Mouse (Mus musculus) heart, embryonic 15.5 days (tissue): ENCODE measurements around the gene Slc22a20. TPM values are rescaled to one million over a fixed set of nuclear protein-coding genes. Genes with fewer than 3 reads are reported as not detected.
A peak's percentile ranks its signal among the peaks of the same experiment; 100 is the strongest.

ENCODE experiments used
- ATAC-seq: fragments of 200-750 bp; cut with Nextera tagmentation; replicated peaks from 2 replicates; pipeline ENCODE4 v1.8.0; 2017; ENCODE audit warnings: low read depth, moderate TSS enrichment; ENCODE audit not compliant: insufficient number of reproducible peaks, insufficient read depth, low FRiP score
- H3K27ac ChIP-seq: fragments of 300-500 bp; sonication (generic); 2 replicates; pipeline ENCODE4 v1.5.1; 2015; ENCODE audit warnings: mild to moderate bottlenecking, inconsistent platforms
- H3K27me3 ChIP-seq: fragments of 300-500 bp; sonication (generic); 2 replicates; pipeline ENCODE4 v1.6.1; 2015; ENCODE audit warnings: inconsistent platforms
- H3K36me3 ChIP-seq: fragments of 300-500 bp; sonication (generic); 2 replicates; pipeline ENCODE4 v1.6.1; 2015; ENCODE audit warnings: mild to moderate bottlenecking, inconsistent platforms
- H3K4me1 ChIP-seq: fragments of 300-500 bp; sonication (generic); replicated peaks from 2 replicates; pipeline ENCODE4 v1.6.1; 2015; ENCODE audit warnings: inconsistent platforms
- H3K4me2 ChIP-seq: fragments of 300-500 bp; sonication (generic); 2 replicates; pipeline ENCODE4 v1.6.1; 2015; ENCODE audit warnings: inconsistent platforms, mild to moderate bottlenecking, moderate library complexity
- H3K4me3 ChIP-seq: fragments of 300-500 bp; sonication (generic); 2 replicates; pipeline ENCODE4 v1.5.1; 2015; ENCODE audit warnings: mild to moderate bottlenecking, inconsistent platforms
- H3K9ac ChIP-seq: fragments of 300-500 bp; sonication (generic); 2 replicates; pipeline ENCODE4 v1.6.1; 2015; ENCODE audit warnings: mild to moderate bottlenecking, inconsistent platforms
- H3K9me3 ChIP-seq: fragments of 300-500 bp; sonication (generic); replicated peaks from 2 replicates; pipeline ENCODE4 v1.6.1; 2016; ENCODE audit warnings: inconsistent platforms
- WGBS: fragments of 180-500 bp; shearing (Covaris S2); methylation state at CpG from one replicate; pipeline ENCODE4 v1.1.7; 2015; ENCODE audit warnings: mixed read lengths; 5-methylcytosine and 5-hydroxymethylcytosine counted together
- polyA plus RNA-seq: library from polyadenylated mRNA; unstranded; fragments of >200 nt; fragmentation: Nextera tagmentation; extraction: Ambion mirVana; gene quantifications from 2 replicates; pipeline ENCODE4 v1.2.1, GENCODE M21; 2015

Slc22a20 gene
- polyA plus RNA-seq, 1 experiment from 2014 or later, result not detected

- Histone ChIP-seq H3K4me2 (peak overlapping the region; percentile 44), H3K9ac (0 out of 2 replicates have a peak overlapping the region, but pooled peaks have one; percentile 5), H3K27me3 (no peaks in the 10 kb centered on the region), H3K4me3 (peak overlapping the region; percentile 18), H3K4me1 (peaks cover 49% of the 10 kb centered on the region), H3K9me3 (no peaks in the 10 kb centered on the region), H3K27ac (peak overlapping the region; percentile 89), H3K36me3 (peaks cover 18% of the 10 kb centered on the region)
- WGBS, result 66% methylated on average over 16 of the region's 16 CpGs
- ATAC-seq, result no peak
These were observed 34.3 kb downstream of the Slc22a20 start for GRCm38 (mm10) chr19:5951631-5952030.

DNA sequence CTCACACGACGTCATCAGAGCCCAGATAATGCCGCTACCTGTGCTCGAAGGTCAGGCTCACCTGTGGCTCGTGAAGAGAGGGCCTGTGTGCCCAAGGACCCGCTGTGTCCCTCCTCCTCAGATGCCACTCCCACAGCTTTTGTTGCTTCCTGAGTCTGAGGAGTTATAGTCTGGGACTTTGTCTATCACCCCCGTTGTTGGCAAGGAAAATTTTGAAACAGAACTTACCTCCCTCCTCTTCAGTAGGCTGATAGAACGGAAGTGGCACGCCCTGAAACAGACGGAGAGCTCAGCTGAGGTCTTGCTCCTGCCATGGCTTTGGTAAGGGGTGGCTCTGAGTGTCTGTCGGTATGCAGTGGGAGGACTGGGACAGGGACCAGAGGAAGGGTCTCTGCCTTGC is 35.7 kb downstream of the Slc22a20 start:
- 90% methylated on average over 11 of the region's 11 CpGs for WGBS
- peaks cover 18% of the 10 kb centered on the region for H3K36me3 ChIP-seq

DNA sequence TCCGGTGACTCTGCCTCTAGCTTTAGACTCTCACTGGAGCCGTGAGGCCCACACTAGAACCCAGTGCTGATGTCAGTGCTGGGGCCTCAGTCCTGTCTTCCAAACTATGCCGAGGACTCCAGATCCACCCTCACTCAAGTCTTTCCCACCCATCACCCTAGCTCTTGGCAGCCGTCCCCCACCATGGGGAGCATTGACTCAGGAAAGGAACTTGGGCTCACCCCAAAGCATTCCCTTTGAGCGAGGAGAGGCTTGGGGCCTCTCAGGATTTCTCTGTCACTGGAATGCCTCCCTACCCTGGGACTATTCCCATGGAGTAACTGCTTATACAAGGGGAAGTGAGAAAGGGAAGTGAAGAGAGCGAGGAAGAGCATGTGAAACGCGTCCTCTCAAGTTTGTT is 40.1 kb downstream of the Slc22a20 start:
- Histone ChIP-seq H3K27me3 (no peaks in the 10 kb centered on the region), H3K27ac (peak overlapping the region; percentile 72), H3K4me2 (no peak overlapping the region), H3K4me1 (peaks cover 44% of the 10 kb centered on the region), H3K9ac (no peak overlapping the region), H3K9me3 (no peaks in the 10 kb centered on the region), H3K36me3 (peaks cover 27% of the 10 kb centered on the region), H3K4me3 (no peak overlapping the region)
- ATAC-seq, result no peak
- 45% methylated on average over 8 of the region's 8 CpGs for WGBS

More for the DNA sequence above, 35.7 kb downstream of the Slc22a20 start:
- Histone ChIP-seq H3K4me2 (no peak overlapping the region), H3K27ac (no peak overlapping the region), H3K4me3 (no peak overlapping the region), H3K9me3 (no peaks in the 10 kb centered on the region), H3K4me1 (peaks cover 52% of the 10 kb centered on the region), H3K27me3 (no peaks in the 10 kb centered on the region), H3K9ac (no peak overlapping the region)
- ATAC-seq, result no peak

DNA sequence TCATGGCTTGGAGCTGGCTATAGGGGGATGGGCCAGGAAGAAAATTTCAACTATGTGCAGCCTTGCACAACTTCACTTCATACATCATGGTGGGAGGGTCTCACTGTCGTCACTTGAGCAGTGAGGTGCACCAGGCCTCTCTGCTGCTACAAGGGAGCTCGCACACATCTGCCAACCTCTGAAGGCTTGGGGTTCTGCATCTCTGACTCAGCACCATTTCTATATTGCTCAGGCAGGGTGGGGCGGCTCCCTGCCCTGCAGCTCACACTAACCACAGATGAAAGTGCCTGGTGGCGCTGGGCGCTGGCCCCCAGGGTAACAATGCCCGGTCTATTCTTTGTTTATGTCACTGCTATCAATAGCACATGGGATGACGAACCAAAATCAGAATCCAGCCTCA is 40.9 kb downstream of the Slc22a20 start:
- no peaks in the 10 kb centered on the region for H3K27me3 ChIP-seq
- H3K9me3 ChIP-seq, result no peaks in the 10 kb centered on the region
- H3K27ac ChIP-seq, result peak overlapping the region; percentile 72
- H3K9ac ChIP-seq, result no peak overlapping the region
- H3K36me3 ChIP-seq, result peaks cover 21% of the 10 kb centered on the region
- H3K4me3 ChIP-seq, result no peak overlapping the region
- peak overlapping the region; percentile 11 for H3K4me2 ChIP-seq
- ATAC-seq, result peak; percentile 70
- 19% methylated on average over 7 of the region's 7 CpGs for WGBS
- H3K4me1 ChIP-seq, result peaks cover 51% of the 10 kb centered on the region

DNA sequence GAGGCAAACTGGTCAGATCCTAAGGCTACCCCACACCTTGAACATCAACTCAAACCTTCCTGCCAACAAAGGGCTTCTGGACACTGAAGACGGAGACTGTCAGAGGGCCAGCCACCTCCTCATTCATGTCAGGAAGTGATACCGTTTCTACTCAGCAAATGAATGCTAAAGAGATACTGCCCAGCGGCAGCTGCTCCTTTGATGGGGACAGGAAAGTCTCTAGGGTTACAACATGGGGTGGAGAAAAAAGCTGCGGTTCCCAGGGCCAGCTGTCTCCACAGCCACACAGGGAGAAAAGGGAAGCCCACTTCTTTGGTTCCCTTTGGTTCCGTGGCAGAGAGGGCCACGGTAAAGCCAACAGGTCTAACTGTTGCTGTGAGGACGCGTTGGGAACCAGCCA is 41.8 kb downstream of the Slc22a20 start:
- H3K4me1 ChIP-seq, result peaks cover 57% of the 10 kb centered on the region
- no peak overlapping the region for H3K4me3 ChIP-seq
- H3K36me3 ChIP-seq, result peaks cover 20% of the 10 kb centered on the region
- H3K27me3 ChIP-seq, result no peaks in the 10 kb centered on the region
- H3K9me3 ChIP-seq, result no peaks in the 10 kb centered on the region
- WGBS, result 42% methylated on average over 8 of the region's 8 CpGs
- no peak for ATAC-seq
- H3K9ac ChIP-seq, result no peak overlapping the region
- no peak overlapping the region for H3K4me2 ChIP-seq
- peak overlapping the region; percentile 72 for H3K27ac ChIP-seq

GRCm38 (mm10) chr19:5943404-5943803 is 42.5 kb downstream of the Slc22a20 start:
- H3K9me3 ChIP-seq, result no peaks in the 10 kb centered on the region
- H3K9ac ChIP-seq, result no peak overlapping the region
- no peak overlapping the region for H3K4me2 ChIP-seq
- peaks cover 61% of the 10 kb centered on the region for H3K4me1 ChIP-seq
- peaks cover 20% of the 10 kb centered on the region for H3K36me3 ChIP-seq
- WGBS, result 88% methylated on average over 15 of the region's 15 CpGs
- no peak overlapping the region for H3K27ac ChIP-seq
- no peak for ATAC-seq
- H3K4me3 ChIP-seq, result no peak overlapping the region
- H3K27me3 ChIP-seq, result no peaks in the 10 kb centered on the region

- H3K4me2 ChIP-seq, result no peak overlapping the region
- H3K27me3 ChIP-seq, result no peaks in the 10 kb centered on the region
- no peak overlapping the region for H3K27ac ChIP-seq
- no peak overlapping the region for H3K4me3 ChIP-seq
- no peak overlapping the region for H3K9ac ChIP-seq
- 64% methylated on average over 7 of the region's 7 CpGs for WGBS
- H3K36me3 ChIP-seq, result peaks cover 17% of the 10 kb centered on the region
- peaks cover 69% of the 10 kb centered on the region for H3K4me1 ChIP-seq
- no peak for ATAC-seq
- no peaks in the 10 kb centered on the region for H3K9me3 ChIP-seq
These were observed 43.4 kb downstream of the Slc22a20 start for GRCm38 (mm10) chr19:5942581-5942980.

- no peak overlapping the region for H3K9ac ChIP-seq
- no peak overlapping the region for H3K4me3 ChIP-seq
- peak overlapping the region; percentile 71 for H3K27ac ChIP-seq
- 79% methylated on average over 10 of the region's 10 CpGs for WGBS
- H3K4me1 ChIP-seq, result peaks cover 67% of the 10 kb centered on the region
- no peak for ATAC-seq
- H3K36me3 ChIP-seq, result peaks cover 15% of the 10 kb centered on the region; the same call in 1 of the 2 replicates
- no peaks in the 10 kb centered on the region for H3K27me3 ChIP-seq
- H3K4me2 ChIP-seq, result no peak overlapping the region
- no peaks in the 10 kb centered on the region for H3K9me3 ChIP-seq
These were observed 45.3 kb downstream of the Slc22a20 start for GRCm38 (mm10) chr19:5940656-5941055.

GRCm38 (mm10) chr19:5940173-5940572 is 45.8 kb downstream of the Slc22a20 start:
- H3K4me2 ChIP-seq, result no peak overlapping the region
- peaks cover 67% of the 10 kb centered on the region for H3K4me1 ChIP-seq

DNA sequence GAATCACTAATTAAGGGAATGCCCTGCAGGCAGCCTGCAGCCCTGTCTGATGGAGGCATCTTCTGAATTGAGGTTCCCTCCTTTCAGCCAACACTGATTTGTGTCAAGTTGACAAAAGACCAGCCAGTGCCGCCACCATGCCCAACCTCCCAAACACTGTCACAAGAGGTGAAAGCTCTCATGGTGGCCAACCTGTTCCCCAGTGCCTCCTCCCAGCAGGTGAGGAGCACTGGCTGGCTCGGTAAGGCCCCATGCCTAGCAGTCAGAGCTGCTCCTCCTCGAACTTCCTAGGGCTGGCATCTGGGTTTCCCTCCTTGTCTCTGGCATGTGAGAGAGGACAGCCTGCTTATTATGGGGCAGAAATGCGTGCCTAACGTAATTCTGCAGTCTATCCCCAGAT is 46.2 kb downstream of the Slc22a20 start:
- Histone ChIP-seq H3K27ac (peak overlapping the region; percentile 71), H3K4me2 (no peak overlapping the region), H3K36me3 (peaks cover 15% of the 10 kb centered on the region; the same call in 1 of the 2 replicates), H3K27me3 (no peaks in the 10 kb centered on the region), H3K4me3 (no peak overlapping the region), H3K4me1 (peaks cover 67% of the 10 kb centered on the region), H3K9ac (peak overlapping the region; percentile 26; the same call in 1 of the 2 replicates), H3K9me3 (no peaks in the 10 kb centered on the region)
- no peak for ATAC-seq
- WGBS, result 77% methylated on average over 5 of the region's 5 CpGs

More at GRCm38 (mm10) chr19:5940173-5940572, 45.8 kb downstream of the Slc22a20 start:
- Histone ChIP-seq H3K27ac (peak overlapping the region; percentile 71), H3K9me3 (no peaks in the 10 kb centered on the region), H3K27me3 (no peaks in the 10 kb centered on the region), H3K4me3 (no peak overlapping the region), H3K36me3 (peaks cover 15% of the 10 kb centered on the region; the same call in 1 of the 2 replicates), H3K9ac (peak overlapping the region; percentile 26; the same call in 1 of the 2 replicates)
- 41% methylated on average over 4 of the region's 4 CpGs for WGBS
- ATAC-seq, result 0 out of 2 replicates have a peak, but pooled peaks have one; percentile 25

GRCm38 (mm10) chr19:5938516-5938915 is 47.4 kb downstream of the Slc22a20 start:
- peaks cover 15% of the 10 kb centered on the region; the same call in 1 of the 2 replicates for H3K36me3 ChIP-seq
- no peak for ATAC-seq
- H3K4me3 ChIP-seq, result no peak overlapping the region
- H3K9ac ChIP-seq, result no peak overlapping the region
- H3K4me1 ChIP-seq, result peaks cover 58% of the 10 kb centered on the region
- no peaks in the 10 kb centered on the region for H3K27me3 ChIP-seq
- WGBS, result 83% methylated on average over 6 of the region's 6 CpGs
- H3K9me3 ChIP-seq, result no peaks in the 10 kb centered on the region
- 0 out of 2 replicates have a peak overlapping the region, but pooled peaks have one; percentile 62 for H3K27ac ChIP-seq
- no peak overlapping the region for H3K4me2 ChIP-seq

DNA sequence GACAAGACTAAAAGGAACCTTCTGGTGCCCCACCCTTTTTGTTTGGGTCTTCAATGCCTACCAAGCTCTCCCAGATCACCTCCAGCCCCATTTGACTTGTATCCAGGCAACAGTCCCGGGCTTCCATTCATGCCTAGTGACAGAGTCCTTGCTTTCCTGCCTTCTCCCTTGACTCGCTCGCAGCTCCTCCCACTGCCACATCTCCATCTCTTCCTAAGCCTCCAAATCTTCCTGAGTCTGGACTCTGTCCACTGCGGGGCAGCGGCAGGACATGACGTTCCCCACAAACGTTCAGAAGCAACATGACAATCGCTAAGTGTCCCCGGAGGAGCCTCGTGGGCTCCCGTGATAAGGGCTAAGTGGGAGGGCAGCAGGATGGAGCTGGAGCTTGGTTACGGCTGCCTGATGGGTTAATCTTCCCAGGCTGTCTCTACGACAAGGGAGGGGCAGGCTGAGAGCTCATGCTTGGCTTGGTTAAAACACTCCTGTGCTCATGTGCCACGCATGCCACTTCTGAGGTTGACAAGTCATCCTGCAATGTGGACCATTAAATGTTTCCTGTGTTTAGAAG is 48.0 kb downstream of the Slc22a20 start:
- ATAC-seq, result no peak
- Histone ChIP-seq H3K4me2 (peak overlapping the region; percentile 49), H3K9me3 (no peaks in the 10 kb centered on the region), H3K27me3 (no peaks in the 10 kb centered on the region), H3K27ac (peak overlapping the region; percentile 62), H3K9ac (0 out of 2 replicates have a peak overlapping the region, but pooled peaks have one; percentile 14), H3K4me3 (no peak overlapping the region), H3K4me1 (peaks cover 53% of the 10 kb centered on the region), H3K36me3 (peaks cover 15% of the 10 kb centered on the region; the same call in 1 of the 2 replicates)
- WGBS, result 8% methylated on average over 14 of the region's 14 CpGs
